Mouse (Mus musculus): ENCODE measurements at regions not wholly inside any gene's neighbourhood (a gene's known extent, or its start where the extent isn't known, plus 50 kb on each side); places are given as distances from the start of the nearest gene placed in this dataset.
A peak's percentile ranks its signal among the peaks of the same experiment; 100 is the strongest.

- Histone ChIP-seq H3K9ac (replicated peaks) (no peak overlapping the region), H3K27ac (no peak overlapping the region), H3K36me3 (no peaks in the 10 kb centered on the region), H3K27me3 (no peaks in the 10 kb centered on the region), H3K9me3 (no peaks in the 10 kb centered on the region), H3K4me3 (replicated peaks) (no peak overlapping the region), H3K4me2 (replicated peaks) (no peak overlapping the region), H3K4me1 (replicated peaks) (no peaks in the 10 kb centered on the region)
- ATAC-seq = no peak
- WGBS = 96% methylated on average over 4 of the region's 4 CpGs
Observed at GRCm38 (mm10) chr16:47081896-47082295, 583.6 kb upstream of the Nectin3 start.

GRCm38 (mm10) chr16:47080330-47080729, 582.0 kb upstream of the Nectin3 start:
- no peaks in the 10 kb centered on the region for H3K4me1 ChIP-seq (replicated peaks)
- 78% methylated on average over 2 of the region's 2 CpGs for WGBS
- ATAC-seq = no peak

GRCm38 (mm10) chr16:47059293-47059963, 561.1 kb upstream of the Nectin3 start:
- ATAC-seq = no peak
- H3K4me3 ChIP-seq (replicated peaks) = no peak overlapping the region
- H3K36me3 ChIP-seq = no peaks in the 10 kb centered on the region
- H3K27ac ChIP-seq = no peak overlapping the region
- no peaks in the 10 kb centered on the region for H3K4me1 ChIP-seq (replicated peaks)
- no peaks in the 10 kb centered on the region for H3K9me3 ChIP-seq
- no peak overlapping the region for H3K4me2 ChIP-seq (replicated peaks)
- WGBS = 72% methylated on average over 8 of the region's 8 CpGs
- no peaks in the 10 kb centered on the region for H3K27me3 ChIP-seq
- H3K9ac ChIP-seq (replicated peaks) = no peak overlapping the region

More at GRCm38 (mm10) chr16:47080330-47080729, 582.0 kb upstream of the Nectin3 start:
- H3K9me3 ChIP-seq = no peaks in the 10 kb centered on the region
- H3K27ac ChIP-seq = no peak overlapping the region
- no peaks in the 10 kb centered on the region for H3K36me3 ChIP-seq
- H3K4me3 ChIP-seq (replicated peaks) = no peak overlapping the region
- no peak overlapping the region for H3K9ac ChIP-seq (replicated peaks)
- H3K27me3 ChIP-seq = no peaks in the 10 kb centered on the region
- H3K4me2 ChIP-seq (replicated peaks) = no peak overlapping the region

- ATAC-seq = no peak
- H3K36me3 ChIP-seq = no peaks in the 10 kb centered on the region
- H3K4me3 ChIP-seq (replicated peaks) = no peak overlapping the region
- H3K27ac ChIP-seq = no peak overlapping the region
- WGBS = 86% methylated on average over 5 of the region's 5 CpGs
- H3K9me3 ChIP-seq = no peaks in the 10 kb centered on the region
- no peaks in the 10 kb centered on the region for H3K4me1 ChIP-seq (replicated peaks)
- H3K9ac ChIP-seq (replicated peaks) = no peak overlapping the region
- H3K27me3 ChIP-seq = no peaks in the 10 kb centered on the region
- no peak overlapping the region for H3K4me2 ChIP-seq (replicated peaks)
Observed at GRCm38 (mm10) chr16:47058811-47059210, 560.5 kb upstream of the Nectin3 start.

GRCm38 (mm10) chr16:47025971-47026370, 527.6 kb upstream of the Nectin3 start:
- no peaks in the 10 kb centered on the region for H3K9me3 ChIP-seq
- no peak overlapping the region for H3K9ac ChIP-seq (replicated peaks)
- H3K4me3 ChIP-seq (replicated peaks) = no peak overlapping the region
- no peak overlapping the region for H3K27ac ChIP-seq
- no peak overlapping the region for H3K4me2 ChIP-seq (replicated peaks)
- H3K36me3 ChIP-seq = no peaks in the 10 kb centered on the region
- H3K27me3 ChIP-seq = no peaks in the 10 kb centered on the region
- H3K4me1 ChIP-seq (replicated peaks) = no peaks in the 10 kb centered on the region
- no peak for ATAC-seq

- Histone ChIP-seq H3K4me1 (replicated peaks) (no peaks in the 10 kb centered on the region), H3K36me3 (no peaks in the 10 kb centered on the region), H3K4me2 (replicated peaks) (no peak overlapping the region), H3K4me3 (replicated peaks) (no peak overlapping the region), H3K27me3 (no peaks in the 10 kb centered on the region), H3K27ac (no peak overlapping the region), H3K9ac (replicated peaks) (no peak overlapping the region), H3K9me3 (no peaks in the 10 kb centered on the region)
- no peak for ATAC-seq
- 82% methylated on average over 3 of the region's 3 CpGs for WGBS
Observed at GRCm38 (mm10) chr16:47017486-47017885, 519.2 kb upstream of the Nectin3 start.

GRCm38 (mm10) chr16:46982910-46983600, 484.7 kb upstream of the Nectin3 start:
- H3K4me2 ChIP-seq (replicated peaks) = no peak overlapping the region
- ATAC-seq = peak; percentile 80
- no peak overlapping the region for H3K9ac ChIP-seq (replicated peaks)

GRCm38 (mm10) chr16:46982272-46982909, 484.1 kb upstream of the Nectin3 start:
- H3K27ac ChIP-seq = no peak overlapping the region
- no peak for ATAC-seq
- no peaks in the 10 kb centered on the region for H3K36me3 ChIP-seq
- H3K4me2 ChIP-seq (replicated peaks) = no peak overlapping the region
- H3K9ac ChIP-seq (replicated peaks) = no peak overlapping the region
- H3K27me3 ChIP-seq = no peaks in the 10 kb centered on the region
- no peak overlapping the region for H3K4me3 ChIP-seq (replicated peaks)
- no peaks in the 10 kb centered on the region; the same call in 1 of the 2 replicates for H3K4me1 ChIP-seq (replicated peaks)
- 23% methylated on average over 5 of the region's 5 CpGs for WGBS
- H3K9me3 ChIP-seq = no peaks in the 10 kb centered on the region

More at GRCm38 (mm10) chr16:46982910-46983600, 484.7 kb upstream of the Nectin3 start:
- Histone ChIP-seq H3K4me1 (replicated peaks) (no peaks in the 10 kb centered on the region; the same call in 1 of the 2 replicates), H3K9me3 (no peaks in the 10 kb centered on the region), H3K27me3 (no peaks in the 10 kb centered on the region), H3K4me3 (replicated peaks) (no peak overlapping the region), H3K27ac (no peak overlapping the region), H3K36me3 (no peaks in the 10 kb centered on the region)
- 42% methylated on average over 6 of the region's 6 CpGs for WGBS

GRCm38 (mm10) chr16:46965741-46966140, 467.4 kb upstream of the Nectin3 start:
- no peak overlapping the region for H3K4me3 ChIP-seq (replicated peaks)
- H3K27ac ChIP-seq = no peak overlapping the region
- no peaks in the 10 kb centered on the region for H3K9me3 ChIP-seq
- no peak for ATAC-seq
- H3K4me2 ChIP-seq (replicated peaks) = no peak overlapping the region
- no peak overlapping the region for H3K9ac ChIP-seq (replicated peaks)
- H3K4me1 ChIP-seq (replicated peaks) = no peaks in the 10 kb centered on the region
- 88% methylated on average over 7 of the region's 7 CpGs for WGBS
- no peaks in the 10 kb centered on the region for H3K27me3 ChIP-seq
- H3K36me3 ChIP-seq = no peaks in the 10 kb centered on the region

- no peaks in the 10 kb centered on the region for H3K4me1 ChIP-seq (replicated peaks)
- H3K9ac ChIP-seq (replicated peaks) = no peak overlapping the region
- H3K36me3 ChIP-seq = no peaks in the 10 kb centered on the region
- H3K4me2 ChIP-seq (replicated peaks) = no peak overlapping the region
- no peak for ATAC-seq
- WGBS = 88% methylated on average over 1 of the region's 1 CpGs
- no peaks in the 10 kb centered on the region for H3K27me3 ChIP-seq
- H3K27ac ChIP-seq = no peak overlapping the region
- no peaks in the 10 kb centered on the region for H3K9me3 ChIP-seq
- H3K4me3 ChIP-seq (replicated peaks) = no peak overlapping the region
Observed at GRCm38 (mm10) chr16:46956990-46957389, 458.7 kb upstream of the Nectin3 start.

GRCm38 (mm10) chr16:46926060-46926459, 427.7 kb upstream of the Nectin3 start:
- no peak overlapping the region for H3K9ac ChIP-seq (replicated peaks)
- WGBS = 63% methylated on average over 3 of the region's 3 CpGs

GRCm38 (mm10) chr16:46894576-46895203, 396.4 kb upstream of the Nectin3 start:
- Histone ChIP-seq H3K27me3 (no peaks in the 10 kb centered on the region; the same call in 1 of the 2 replicates), H3K36me3 (no peaks in the 10 kb centered on the region), H3K27ac (no peak overlapping the region), H3K9ac (replicated peaks) (no peak overlapping the region), H3K4me1 (replicated peaks) (0 out of 2 replicates have a peak, but pooled peaks cover 3% of the 10 kb centered on the region), H3K9me3 (no peaks in the 10 kb centered on the region), H3K4me3 (replicated peaks) (no peak overlapping the region), H3K4me2 (replicated peaks) (no peak overlapping the region)
- no peak for ATAC-seq
- WGBS = 36% methylated on average over 2 of the region's 2 CpGs

More at GRCm38 (mm10) chr16:46926060-46926459, 427.7 kb upstream of the Nectin3 start:
- no peak overlapping the region for H3K4me3 ChIP-seq (replicated peaks)
- H3K9me3 ChIP-seq = 0 out of 2 replicates have a peak, but pooled peaks cover 3% of the 10 kb centered on the region
- ATAC-seq = no peak
- no peak overlapping the region for H3K4me2 ChIP-seq (replicated peaks)
- no peaks in the 10 kb centered on the region for H3K36me3 ChIP-seq
- H3K27me3 ChIP-seq = no peaks in the 10 kb centered on the region
- no peak overlapping the region for H3K27ac ChIP-seq
- H3K4me1 ChIP-seq (replicated peaks) = no peaks in the 10 kb centered on the region
